Mouse (Mus musculus) left cerebral cortex, adult 9 months (tissue): Measurements from ENCODE around the gene Arhgap24.

Source experiments
- DNase-seq, 2 experiments: peaks; one replicate each; pipeline ENCODE4 v3.0.0; 2022; ENCODE audit warnings: low spot score in 2 of 2

The Arhgap24 gene

DNA sequence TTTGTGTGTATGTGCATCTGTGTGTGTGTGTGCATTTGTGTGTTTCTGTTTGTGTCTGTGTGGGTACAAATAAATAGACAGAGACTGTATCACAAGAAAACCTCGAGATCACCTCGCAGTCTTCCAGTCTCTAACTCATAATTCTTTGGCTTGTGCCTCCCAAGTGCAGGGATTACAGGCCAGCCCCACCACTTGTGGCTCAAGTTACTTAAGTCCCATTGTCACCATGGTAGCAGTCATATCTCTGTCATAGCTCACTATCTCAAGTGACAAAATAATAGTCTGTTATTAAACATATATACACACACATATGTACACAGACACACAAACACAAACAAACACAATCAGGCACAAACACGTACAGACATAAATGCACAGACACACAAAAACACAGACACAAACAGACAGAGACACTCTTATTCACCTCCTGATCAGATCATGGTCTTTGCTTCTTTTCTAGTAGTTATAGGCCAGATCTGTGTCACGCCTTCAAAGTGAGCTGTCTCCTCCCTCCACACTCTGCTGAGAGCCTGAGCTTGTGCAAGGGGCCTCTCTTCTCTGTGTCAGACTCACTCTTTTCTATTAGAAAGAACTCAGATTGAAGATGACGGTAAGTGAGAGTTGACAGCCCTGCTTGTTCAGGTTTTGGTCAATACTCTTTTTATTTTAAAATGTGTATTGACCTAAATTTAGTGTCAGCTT is 261.5 kb downstream of the Arhgap24 start:
- no peak for DNase-seq

DNA sequence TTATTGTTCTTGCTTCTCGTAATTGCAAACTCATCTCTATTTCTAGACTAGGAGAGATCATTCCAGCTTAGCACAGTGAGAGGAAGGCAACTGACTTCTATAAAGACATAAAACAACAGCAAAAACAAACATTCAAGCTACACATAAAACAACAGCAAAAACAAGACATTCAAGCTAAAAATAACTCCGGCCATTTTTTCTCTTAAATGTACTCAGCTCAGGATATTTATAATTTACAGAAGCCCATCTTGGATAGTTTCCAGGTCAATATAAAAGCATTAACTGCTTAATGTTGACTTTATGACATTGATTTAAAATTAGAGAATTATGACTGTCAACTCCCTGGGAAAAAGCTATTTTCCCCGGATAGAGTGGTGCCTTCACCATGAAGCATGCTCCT is 262.2 kb downstream of the Arhgap24 start:
- no peak for DNase-seq

DNA sequence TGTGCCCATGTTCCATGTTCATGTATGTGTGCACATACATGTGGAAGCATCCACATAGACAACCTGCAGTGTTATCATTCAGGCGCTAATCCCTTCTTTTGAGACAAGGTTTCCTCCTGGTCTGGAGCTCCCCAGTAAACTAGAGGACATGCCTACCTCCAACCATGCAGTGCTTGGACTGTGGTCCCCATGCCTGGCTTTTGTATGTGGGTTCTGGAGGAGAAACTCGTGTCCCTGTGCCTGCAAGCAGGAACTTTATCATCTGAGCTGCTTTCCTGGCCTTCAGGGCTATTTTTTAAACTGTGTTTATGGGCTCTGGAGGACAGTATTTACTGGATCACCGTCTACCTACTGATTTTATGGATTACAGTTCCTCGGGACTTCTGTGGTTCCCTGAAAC is 262.9 kb downstream of the Arhgap24 start:
- no peak for DNase-seq

DNA sequence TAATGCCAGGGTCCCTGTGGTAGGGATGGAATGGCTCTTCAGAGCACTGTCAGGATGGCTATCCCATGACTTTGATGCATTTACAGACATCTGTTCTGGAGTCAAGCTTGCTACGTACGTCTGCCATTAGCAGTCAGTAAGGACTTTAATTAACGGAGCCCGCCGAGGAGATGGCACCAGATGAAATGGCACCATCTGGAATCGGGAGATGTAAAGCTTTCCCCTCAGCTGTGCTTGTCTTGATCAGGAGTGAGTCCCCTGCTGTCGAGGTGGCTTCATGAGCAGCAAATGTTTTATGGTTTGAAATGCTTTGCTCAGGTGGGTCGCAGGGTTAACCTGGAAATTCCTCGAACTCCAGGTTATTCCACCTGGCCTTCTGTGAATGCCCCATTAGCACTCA is 267.0 kb downstream of the Arhgap24 start:
- no peak for DNase-seq

DNA sequence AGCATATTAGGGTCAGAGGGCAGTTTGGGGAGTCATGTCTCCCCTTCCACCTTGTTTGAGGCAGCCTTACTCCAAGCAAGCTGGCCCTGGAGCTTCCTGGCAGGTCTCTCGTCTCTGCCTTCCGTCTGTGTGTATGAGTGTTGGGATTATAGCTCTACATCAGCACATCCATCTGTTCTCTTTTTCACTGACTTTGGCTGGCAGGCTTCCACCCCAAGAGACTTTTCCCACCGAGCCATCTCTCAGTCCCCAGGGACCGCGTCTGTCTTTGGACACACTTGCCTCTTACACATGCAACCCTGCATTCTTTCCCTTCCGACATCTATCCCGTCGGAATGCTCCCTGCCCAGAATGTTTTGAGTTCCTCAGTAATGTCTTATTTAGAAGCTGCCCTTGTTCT is 267.8 kb downstream of the Arhgap24 start:
- peak in 1 of 2 experiments; percentile 7 for DNase-seq

DNA sequence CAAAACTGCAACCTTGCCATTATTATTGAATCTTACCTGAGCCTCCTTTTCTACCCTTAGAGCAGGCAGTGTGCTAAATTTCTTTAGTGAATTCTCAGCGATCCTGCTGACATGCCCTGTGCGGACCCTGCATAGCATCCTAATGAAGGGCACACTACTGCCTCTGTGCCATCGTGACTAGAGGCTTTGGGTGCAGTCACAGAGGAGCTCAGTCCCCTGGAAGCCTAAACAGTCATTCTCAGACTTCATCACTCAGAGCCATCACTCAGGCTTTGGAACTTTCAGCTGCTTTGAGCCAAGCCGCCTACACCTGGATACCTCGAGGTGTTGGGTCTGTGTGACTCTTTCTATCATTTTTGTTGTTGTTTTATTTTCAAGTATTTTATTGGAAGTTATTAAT is 269.5 kb downstream of the Arhgap24 start:
- DNase-seq = no peak

DNA sequence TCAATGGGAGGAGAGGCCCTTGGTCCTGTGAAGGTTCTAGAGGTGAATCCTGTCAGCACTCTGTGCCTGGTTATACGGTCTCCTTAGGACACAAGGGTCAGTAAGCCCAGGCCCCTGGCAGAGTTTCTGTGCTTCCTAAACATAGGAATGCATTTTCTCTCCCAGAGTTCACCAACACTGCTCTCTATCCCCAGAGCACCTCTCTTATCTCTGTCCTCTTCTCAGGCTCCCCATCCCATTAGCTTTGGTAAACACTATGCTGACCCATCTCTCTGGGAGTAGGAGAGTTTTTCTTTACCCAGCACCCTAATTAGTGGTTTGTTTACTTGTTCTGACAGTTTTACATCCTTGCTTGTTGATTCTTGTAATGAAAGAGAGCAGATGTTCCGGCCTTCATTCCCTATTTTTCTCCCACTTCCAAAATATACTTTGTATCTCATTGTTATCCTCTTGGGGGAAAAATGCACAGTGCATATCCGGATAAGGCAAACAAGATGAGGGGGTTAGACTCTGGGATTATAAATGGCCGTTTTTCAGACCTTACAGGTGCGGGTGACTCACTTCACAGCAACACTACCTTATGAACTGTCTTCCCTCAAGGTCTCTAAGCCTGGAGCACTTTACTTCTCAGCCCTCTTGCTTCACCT is 270.6 kb downstream of the Arhgap24 start:
- DNase-seq = no peak

DNA sequence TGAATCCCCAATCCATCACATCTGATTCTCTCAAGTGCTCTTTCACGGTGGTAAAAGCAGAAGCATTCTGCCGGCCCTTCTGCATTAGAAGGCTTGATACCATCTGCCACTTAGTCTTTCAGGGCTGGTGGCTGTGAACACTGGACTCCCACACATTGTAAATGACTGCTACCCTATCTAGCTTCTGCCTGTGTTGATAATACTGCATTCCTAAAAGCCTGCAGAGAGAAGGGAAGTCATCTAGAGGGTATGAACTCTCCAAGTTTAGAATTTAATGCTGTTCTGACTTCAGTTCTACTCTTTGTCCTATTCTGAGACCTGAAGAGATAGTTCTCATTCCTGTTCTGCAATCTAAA is 271.1 kb downstream of the Arhgap24 start:
- peak in 1 of 2 experiments; percentile 13 for DNase-seq

DNA sequence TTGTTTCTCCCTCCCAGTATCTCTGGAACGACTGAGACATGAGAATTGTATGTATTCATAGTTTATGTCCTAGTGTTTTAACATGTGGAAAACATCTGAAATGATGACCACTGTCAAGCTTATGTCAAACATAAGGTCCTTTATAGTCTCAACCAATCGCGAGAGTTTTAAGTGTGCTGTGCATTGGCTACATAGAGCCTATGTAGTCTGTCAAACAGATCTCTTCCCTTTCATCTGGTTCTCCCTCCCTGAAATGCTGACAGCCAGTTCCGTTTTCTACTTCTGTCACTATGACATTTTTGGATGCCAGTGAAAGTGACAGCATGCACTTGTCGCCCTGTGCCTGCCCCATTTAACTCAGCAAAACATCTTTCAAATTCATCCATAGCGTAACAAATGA is 275.8 kb downstream of the Arhgap24 start:
- no peak for DNase-seq

DNA sequence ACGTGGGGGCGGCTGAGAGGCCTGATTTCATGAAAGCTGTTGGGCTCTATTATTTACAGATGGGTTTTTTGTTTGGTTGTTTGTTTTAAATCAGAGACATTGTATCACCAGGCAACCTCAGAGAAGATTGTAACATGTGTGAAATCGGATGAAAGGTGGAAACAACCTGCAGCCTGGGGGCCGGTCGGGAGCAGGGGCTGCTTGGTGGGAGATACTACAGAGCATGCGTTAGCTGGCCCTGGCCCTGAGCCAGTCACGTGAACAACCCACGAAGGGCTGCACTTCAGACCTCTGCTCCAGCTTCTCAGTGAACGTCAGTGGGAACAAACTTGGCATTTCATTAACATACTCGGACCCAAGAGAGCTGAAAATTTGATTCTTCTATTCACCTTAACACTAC is 284.5 kb downstream of the Arhgap24 start:
- DNase-seq = no peak

DNA sequence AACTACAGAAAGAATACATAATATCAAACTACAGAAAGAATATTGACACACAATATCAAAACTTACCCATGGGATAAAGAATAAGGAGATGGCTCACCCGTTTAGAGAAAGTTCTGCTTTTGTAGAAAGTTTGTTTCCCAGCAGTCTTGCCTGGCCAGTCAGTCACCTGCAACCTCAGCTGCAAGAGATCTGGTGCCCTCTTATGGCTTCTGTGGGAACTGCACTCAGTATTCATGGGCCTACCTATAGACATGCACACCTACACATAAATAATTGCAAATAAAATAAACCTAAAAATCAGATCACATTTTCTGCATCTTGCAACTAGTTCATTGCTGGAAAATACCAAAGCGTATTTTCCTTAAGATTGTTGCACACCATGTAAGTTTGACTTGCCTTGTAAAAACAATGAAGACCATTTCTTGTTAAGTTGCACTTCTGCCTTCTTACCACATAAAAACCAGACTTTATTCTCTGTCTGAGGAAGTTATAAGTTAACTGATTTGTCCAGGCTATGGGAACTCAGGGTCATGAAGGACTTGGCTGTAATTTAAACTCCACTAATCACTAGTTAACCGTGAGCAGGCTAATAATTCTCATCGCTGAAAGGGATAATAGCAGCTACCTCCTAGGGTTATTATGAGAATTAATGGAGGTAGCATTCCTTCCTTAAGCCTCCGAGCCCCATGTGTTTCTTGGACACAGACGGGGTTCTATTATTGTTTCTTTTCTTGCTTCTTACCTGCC is 285.3 kb downstream of the Arhgap24 start:
- DNase-seq = peak in 1 of 2 experiments; percentile 38

DNA sequence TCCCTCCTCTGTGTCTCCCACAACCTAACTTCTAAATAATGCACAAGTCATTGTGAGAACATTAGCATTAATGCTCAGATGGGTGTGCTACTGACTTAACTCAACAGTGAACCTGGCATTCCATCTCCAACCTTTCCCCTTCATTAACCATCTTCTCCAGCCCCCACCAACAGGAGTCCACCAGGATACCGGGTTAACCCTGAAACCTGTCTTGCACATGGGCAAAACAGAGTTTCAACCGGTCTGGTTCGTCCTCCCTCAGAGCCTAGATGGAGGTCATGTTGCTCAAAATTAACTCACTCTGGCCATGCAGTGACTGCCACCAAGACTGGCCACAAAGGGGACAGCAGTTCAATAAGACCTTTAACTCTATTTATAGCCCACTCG is 285.9 kb downstream of the Arhgap24 start:
- DNase-seq = no peak

DNA sequence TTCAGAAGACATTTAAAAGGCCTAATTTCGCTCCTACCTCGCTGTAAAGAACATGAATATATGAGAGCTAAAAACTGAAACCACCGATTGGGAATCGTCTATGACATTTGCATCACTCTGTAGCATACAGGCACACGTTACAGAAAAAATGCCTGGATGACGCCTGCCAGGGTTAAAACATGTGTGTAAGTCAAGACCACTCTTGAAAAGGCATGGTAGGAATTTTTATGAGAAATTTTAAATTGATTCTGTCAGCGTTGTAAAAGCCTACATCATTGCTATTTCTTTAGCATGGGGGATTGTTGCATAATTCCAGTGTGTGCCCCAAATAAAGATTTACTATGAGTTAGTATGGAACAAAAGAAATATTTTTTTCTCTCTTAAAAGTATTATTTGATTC is 286.6 kb downstream of the Arhgap24 start:
- DNase-seq = no peak

DNA sequence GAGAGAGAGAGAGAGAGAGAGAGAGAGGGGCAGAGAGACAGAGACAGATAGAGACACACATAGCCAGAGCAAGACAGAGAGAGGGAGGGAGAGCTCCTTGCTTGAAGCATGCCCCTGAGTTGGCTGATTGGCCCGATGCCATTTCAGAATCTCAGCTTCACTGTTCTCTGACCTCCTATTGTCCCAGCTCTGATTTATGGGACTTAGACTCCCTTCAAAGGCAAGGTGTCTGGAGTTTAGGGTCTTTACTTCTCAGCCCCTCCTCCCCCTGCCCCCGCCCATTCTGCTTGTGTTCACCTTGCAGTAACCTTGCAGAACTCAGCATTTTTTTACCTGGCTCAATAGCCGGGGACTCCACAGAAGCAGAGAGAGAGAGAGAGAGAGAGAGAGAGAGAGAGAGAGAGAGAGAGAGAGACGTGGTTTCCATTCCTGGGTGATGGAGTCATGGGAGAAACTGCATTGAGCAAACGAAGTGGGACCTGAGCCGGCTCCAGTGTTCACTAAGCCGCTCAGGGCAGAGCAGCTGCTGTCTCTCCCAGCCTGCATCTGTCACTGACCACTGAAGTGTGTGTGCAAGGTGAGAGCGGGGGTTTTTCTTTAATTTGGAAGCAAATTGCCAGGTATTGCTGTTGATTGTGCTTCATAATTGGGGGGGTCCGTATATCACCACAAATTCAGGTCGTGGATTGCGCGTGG is 287.3 kb downstream of the Arhgap24 start:
- no peak for DNase-seq

DNA sequence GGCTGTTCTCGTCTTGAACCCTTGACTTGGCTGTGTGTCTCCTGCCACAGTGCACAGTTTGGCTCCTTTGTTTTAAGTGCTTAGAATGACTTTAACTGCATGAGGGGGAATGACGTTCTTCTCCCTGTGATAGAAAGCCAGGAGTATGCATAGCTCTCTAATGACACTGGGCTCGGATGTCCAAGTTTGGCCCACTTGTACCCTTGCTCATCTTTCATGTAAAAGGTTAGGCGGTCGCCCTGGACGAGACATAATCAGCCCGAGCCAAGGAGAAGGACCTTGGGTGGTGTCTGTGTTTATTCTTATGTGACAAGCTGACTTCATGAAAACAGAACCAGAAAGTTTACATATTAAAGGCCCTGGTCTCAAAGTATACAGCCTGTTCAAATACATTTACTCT is 289.4 kb downstream of the Arhgap24 start:
- no peak for DNase-seq

DNA sequence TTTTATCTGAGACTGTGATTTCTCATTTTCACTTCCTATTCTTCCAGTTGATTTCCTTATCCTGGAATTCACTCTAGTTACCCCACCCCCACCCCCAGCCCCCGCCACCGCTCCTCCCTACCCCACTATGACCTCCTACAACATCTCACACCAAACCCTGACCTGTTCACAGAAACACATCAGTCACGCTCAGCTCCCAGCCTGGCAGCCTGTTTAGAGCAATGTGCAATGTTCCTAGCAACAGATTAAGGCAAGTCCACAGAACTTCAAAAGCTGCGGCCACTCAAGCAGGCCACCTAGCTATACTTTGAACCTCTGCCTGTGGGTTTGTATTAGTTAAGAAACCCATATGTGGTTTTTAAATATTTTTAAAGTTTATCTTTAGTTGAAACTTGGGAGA is 293.3 kb downstream of the Arhgap24 start:
- no peak for DNase-seq

DNA sequence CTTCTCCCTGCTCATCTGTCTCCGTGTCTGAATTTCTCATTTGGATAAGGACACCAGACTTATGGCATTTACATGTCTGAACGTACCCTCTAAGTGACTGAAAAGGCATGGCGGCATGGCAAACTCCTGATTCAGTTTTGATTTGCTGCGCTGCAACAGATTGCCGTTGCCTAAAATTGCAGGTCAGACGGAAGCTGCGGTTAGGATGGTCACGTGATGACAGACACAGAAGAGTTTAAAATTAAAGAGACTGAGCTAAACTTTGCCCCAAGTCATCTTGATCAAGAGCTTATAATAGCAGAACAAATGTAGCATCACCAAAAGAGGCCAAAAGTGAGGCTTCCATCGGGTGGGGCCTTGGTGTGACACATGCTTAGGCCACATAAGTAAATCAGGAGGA is 296.1 kb downstream of the Arhgap24 start:
- no peak for DNase-seq

DNA sequence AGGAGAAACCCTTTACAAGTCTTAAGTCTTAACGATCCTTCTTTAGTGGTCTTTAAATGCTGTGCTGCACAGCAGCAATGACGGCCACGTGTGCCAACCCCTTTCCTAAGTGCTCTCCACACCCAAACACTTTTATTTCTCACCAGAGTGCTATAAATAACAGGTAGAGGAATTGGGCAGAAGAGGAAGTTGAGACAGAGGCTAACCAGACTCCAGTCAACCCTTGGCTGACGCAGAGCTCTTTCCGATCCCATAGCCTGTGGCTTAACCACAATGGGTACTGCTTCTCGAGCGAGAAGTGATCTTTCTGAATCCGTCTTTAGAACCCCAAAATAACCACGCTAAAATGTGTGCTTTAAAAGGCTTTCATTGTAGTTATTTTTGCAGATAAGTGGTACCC is 296.7 kb downstream of the Arhgap24 start:
- peak in 1 of 2 experiments; percentile 16 for DNase-seq

DNA sequence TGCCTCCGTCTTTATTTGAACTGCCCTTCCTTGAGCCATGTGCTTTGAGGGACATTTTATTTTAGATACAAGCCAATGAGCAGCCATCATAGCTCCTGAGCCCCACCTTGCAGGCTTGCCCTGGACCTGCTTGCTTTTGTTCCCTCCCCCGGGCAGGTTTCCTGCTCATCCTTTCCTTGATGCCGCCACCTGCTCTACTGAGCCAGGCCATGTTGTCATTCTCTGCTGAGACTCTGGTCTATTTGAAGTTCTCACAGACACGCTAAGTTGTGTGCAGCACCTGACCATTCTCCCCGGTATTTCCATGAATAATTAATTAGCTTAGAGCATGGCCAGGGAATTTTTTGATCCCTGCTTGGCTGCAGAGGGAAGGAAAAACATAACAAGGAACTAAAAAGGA is 297.1 kb downstream of the Arhgap24 start:
- DNase-seq = no peak

DNA sequence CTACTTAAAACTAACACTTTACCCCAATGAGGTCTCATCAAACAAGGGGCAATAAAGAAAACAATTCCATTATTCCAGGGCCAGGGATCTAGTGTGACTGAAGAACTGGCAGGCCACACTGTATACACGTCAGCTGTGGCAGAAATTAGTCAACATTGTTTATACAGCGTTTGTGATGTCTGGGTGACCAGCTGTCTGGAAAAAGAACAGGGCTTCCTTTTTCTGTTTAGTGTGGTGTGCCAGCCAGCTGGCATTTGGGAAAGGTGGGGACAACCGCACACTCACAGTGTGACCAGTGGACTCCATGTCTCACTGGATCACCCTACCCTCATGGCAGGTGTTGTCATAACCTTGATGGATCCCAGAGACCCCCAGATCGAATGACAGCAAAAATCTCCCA is 302.4 kb downstream of the Arhgap24 start:
- peak in 1 of 2 experiments; percentile 19 for DNase-seq

DNA sequence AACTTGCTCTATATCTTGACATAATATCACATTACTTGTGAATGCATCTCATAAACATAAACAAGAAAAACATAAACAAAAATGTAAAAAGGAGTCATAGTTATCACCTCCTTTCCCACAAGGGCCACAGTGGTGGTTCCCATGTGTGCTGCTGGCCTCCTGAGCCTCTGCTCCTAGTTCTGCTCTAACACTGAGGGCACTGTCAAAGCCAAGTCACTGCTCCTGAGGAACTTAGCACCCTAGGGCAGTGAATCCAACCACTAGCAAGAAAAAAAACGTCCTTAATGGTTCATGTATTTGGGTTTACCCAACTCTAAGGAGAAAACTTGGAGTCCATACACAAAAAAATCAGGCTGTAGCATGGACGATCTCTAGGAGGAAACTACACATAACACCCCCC is 304.9 kb downstream of the Arhgap24 start:
- no peak for DNase-seq

DNA sequence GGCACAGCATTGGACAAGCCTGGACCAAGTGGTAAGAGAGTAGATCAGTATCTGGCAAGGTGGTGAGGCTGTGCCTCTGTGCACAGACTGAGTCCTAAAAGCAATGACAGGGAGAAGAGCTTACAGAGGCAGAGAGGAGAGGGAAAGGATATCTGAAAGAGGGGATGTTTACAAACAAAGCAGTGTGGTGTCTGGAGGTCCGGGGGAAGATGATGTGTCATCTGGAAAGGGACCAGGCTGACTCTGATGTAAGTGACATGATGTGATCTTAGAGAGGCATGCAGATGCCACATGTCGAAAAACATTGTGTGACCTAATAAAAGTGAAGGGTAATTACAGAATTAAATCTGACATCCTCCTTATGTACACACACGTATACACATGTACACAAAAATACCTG is 307.2 kb downstream of the Arhgap24 start:
- DNase-seq = no peak

DNA sequence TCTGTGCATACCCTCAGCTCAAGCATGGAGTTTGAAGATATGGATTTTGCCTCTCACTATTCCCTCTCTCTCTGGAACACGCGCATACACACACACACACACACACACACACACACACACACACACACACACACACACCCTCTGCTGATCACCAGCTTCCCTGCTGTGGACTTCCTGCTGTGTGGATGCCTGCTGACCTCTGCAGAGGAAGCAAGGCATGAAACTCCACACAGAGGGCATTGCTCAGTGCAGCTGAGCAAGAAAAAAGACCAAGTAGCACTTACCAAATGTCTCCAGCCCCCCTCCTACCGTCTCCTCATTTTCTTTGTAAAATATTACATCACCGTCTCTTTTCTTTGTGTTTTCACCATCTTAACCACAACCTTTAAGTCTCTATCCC is 310.1 kb downstream of the Arhgap24 start:
- no peak for DNase-seq
